Mouse (Mus musculus) mouse embryonic stem cell (cell line): ENCODE data around the gene Cdh5.

Experiments used
- in situ Hi-C, 2 experiments: fragments of 300-500 bp; cut with MboI; formaldehyde crosslinking; loops; 1 replicate in 1 of 2; 3 replicates in 1 of 2; pipeline ENCODE4 v1.14.3; 2019 to 2020; ENCODE audit warnings: low sequenced_read_pairs in 2 of 2, low pct_unique_long_range_greater_than_20kb in 1 of 2, mixed read lengths in 1 of 2; ENCODE audit not compliant: unreplicated experiment in 1 of 2

Gene Cdh5

GRCm38 (mm10) chr8:104124534-104124933 is 23.1 kb downstream of the Cdh5 start:
- in situ Hi-C loops: no loop called here

- in situ Hi-C loops: no loop called here
Observed at GRCm38 (mm10) chr8:104127160-104127883, 25.9 kb downstream of the Cdh5 start.

GRCm38 (mm10) chr8:104130916-104131315 is 29.5 kb downstream of the Cdh5 start:
- in situ Hi-C loops: no loop called here

- in situ Hi-C loops: no loop called here
Observed at GRCm38 (mm10) chr8:104131414-104131975, 30.1 kb downstream of the Cdh5 start.

GRCm38 (mm10) chr8:104134521-104134920 is 33.1 kb downstream of the Cdh5 start:
- in situ Hi-C loops: no loop called here

GRCm38 (mm10) chr8:104136277-104136676 is 34.9 kb downstream of the Cdh5 start:
- in situ Hi-C loops: no loop called here

- in situ Hi-C loops: no loop called here
Observed at GRCm38 (mm10) chr8:104137636-104138035, 36.2 kb downstream of the Cdh5 start.

GRCm38 (mm10) chr8:104140611-104141010 is 39.2 kb downstream of the Cdh5 start:
- in situ Hi-C loops: loop anchor here in 1 of 2 experiments (5.0 kb wide), 1 partner anchor 43 kb away; no protein-coding TSS in a partner anchor

GRCm38 (mm10) chr8:104142415-104142814 is 41.0 kb downstream of the Cdh5 start:
- in situ Hi-C loops: loop anchor here in 1 of 2 experiments (5.0 kb wide), 1 partner anchor 45 kb away; no protein-coding TSS in a partner anchor

- in situ Hi-C loops: loop anchor here in 1 of 2 experiments (5.0 kb wide), 1 partner anchor 46 kb away; no protein-coding TSS in a partner anchor
Observed at GRCm38 (mm10) chr8:104143379-104143778, 42.0 kb downstream of the Cdh5 start.

GRCm38 (mm10) chr8:104144434-104145216 is 43.2 kb downstream of the Cdh5 start:
- in situ Hi-C loops: loop anchor here in 1 of 2 experiments (5.0 kb wide), 1 partner anchor 47 kb away; no protein-coding TSS in a partner anchor

GRCm38 (mm10) chr8:104145981-104146689 is 44.7 kb downstream of the Cdh5 start:
- in situ Hi-C loops: no loop called here

GRCm38 (mm10) chr8:104146717-104147494 is 45.5 kb downstream of the Cdh5 start:
- in situ Hi-C loops: no loop called here

GRCm38 (mm10) chr8:104147947-104148346 is 46.5 kb downstream of the Cdh5 start:
- in situ Hi-C loops: no loop called here

GRCm38 (mm10) chr8:104160731-104161130 is 59.3 kb downstream of the Cdh5 start:
- in situ Hi-C loops: no loop called here

- in situ Hi-C loops: no loop called here
Observed at GRCm38 (mm10) chr8:104169461-104169860, 68.0 kb downstream of the Cdh5 start.

- in situ Hi-C loops: no loop called here
Observed at GRCm38 (mm10) chr8:104170118-104171049, 69.0 kb downstream of the Cdh5 start, which contains the start of gene Bean1. TSS of gene Bean1 (plus strand) at chr8:104170442.
